Mouse (Mus musculus): ENCODE results near the gene Ccdc66. TPM values are rescaled to one million over a fixed set of nuclear protein-coding genes. Genes with fewer than 3 reads are reported as not detected.

Ccdc66 gene
- polyA plus RNA-seq, 1 experiment from 2014 or later = 15.8 TPM

DNA sequence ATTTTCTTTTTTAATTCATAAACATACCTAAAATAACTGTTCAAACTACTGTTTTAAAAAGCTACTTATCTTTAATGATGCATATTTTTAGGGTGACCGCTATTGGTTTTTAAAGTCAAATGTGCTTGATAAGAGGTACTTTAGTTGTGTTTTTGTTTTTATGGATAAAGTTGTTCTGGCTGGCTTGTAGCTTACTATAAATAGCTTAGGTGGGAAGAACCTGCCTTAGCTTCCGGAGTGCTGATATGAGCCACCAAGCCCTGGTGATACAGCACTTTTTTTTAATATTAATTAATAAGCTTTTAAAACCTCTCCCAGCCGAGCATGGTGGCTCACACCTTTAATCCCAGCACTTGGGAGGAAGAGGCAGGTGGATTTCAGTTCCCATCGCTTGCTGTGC, 61.3 kb downstream of the Ccdc66 start:
- Histone ChIP-seq H3K9ac (ENCODE audit: low read length) (no peak overlapping the region), H3K36me3 (ENCODE audit: control insufficient read depth, insufficient read depth, low read length) (peaks cover 2% of the 10 kb centered on the region; the same call in 1 of the 2 replicates), H3K27me3 (ENCODE audit: control insufficient read depth, insufficient read depth, low read length) (no peaks in the 10 kb centered on the region), H3K27ac (replicated peaks; ENCODE audit: low read depth, low read length) (no peak overlapping the region), H3K4me1 (ENCODE audit: control insufficient read depth, insufficient read depth, low read length) (no peaks in the 10 kb centered on the region), H3K4me2 (ENCODE audit: low read depth, severe bottlenecking) (no peak overlapping the region), H3K4me3 (ENCODE audit: low read depth, low read length) (no peak overlapping the region), H3K9me3 (ENCODE audit: control insufficient read depth, low read length) (no peaks in the 10 kb centered on the region)
- no peak for DNase-seq (ENCODE audit: low spot score)
- no peak for ATAC-seq (ENCODE audit: insufficient number of reproducible peaks, low FRiP score, low TSS enrichment, low read depth)
- 94% methylated on average over 4 of the region's 4 CpGs for whole genome bisulfite sequencing

GRCm38 (mm10) chr14:27444851-27445281, 63.4 kb downstream of the Ccdc66 start:
- Histone ChIP-seq H3K4me1 (ENCODE audit: control insufficient read depth, insufficient read depth, low read length) (no peaks in the 10 kb centered on the region), H3K27me3 (ENCODE audit: control insufficient read depth, insufficient read depth, low read length) (no peaks in the 10 kb centered on the region), H3K36me3 (ENCODE audit: control insufficient read depth, insufficient read depth, low read length) (peaks cover 2% of the 10 kb centered on the region; the same call in 1 of the 2 replicates), H3K4me3 (ENCODE audit: low read depth, low read length) (no peak overlapping the region), H3K9me3 (ENCODE audit: control insufficient read depth, low read length) (no peaks in the 10 kb centered on the region), H3K4me2 (ENCODE audit: low read depth, severe bottlenecking) (no peak overlapping the region), H3K9ac (ENCODE audit: low read length) (no peak overlapping the region), H3K27ac (replicated peaks; ENCODE audit: low read depth, low read length) (no peak overlapping the region)
- WGBS = 93% methylated on average over 2 of the region's 2 CpGs
- DNase-seq (ENCODE audit: low spot score) (no peak), ATAC-seq (ENCODE audit: insufficient number of reproducible peaks, low FRiP score, low TSS enrichment, low read depth) (no peak)

GRCm38 (mm10) chr14:27440921-27441320, 67.3 kb downstream of the Ccdc66 start:
- DNase-seq (ENCODE audit: low spot score) = no peak

DNA sequence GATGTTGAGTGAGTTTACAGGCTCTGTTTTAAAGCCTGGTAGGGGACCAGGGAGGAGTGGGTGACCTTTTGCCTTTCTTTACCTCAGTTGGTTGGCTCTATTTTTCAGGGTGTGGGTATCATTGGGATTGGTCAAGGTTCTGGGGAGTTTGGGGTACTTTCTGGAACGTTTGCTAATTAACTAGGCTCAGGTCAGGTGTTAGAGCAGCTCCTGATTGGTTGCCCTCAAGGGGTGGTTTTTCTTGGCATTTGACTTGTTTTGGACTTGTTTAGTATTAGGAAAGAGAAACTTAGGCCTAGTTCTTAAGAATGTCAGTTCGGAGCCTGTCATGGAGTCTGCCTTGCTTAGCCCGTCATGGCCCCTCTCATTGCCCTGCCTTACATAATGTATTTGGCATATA, 71.4 kb downstream of the Ccdc66 start:
- Histone ChIP-seq H3K4me2 (ENCODE audit: low read depth, severe bottlenecking) (no peak overlapping the region), H3K36me3 (ENCODE audit: control insufficient read depth, insufficient read depth, low read length) (no peaks in the 10 kb centered on the region; the same call in 1 of the 2 replicates), H3K4me1 (ENCODE audit: control insufficient read depth, insufficient read depth, low read length) (no peaks in the 10 kb centered on the region), H3K9ac (ENCODE audit: low read length) (no peak overlapping the region), H3K4me3 (ENCODE audit: low read depth, low read length) (no peak overlapping the region), H3K27ac (replicated peaks; ENCODE audit: low read depth, low read length) (no peak overlapping the region), H3K9me3 (ENCODE audit: control insufficient read depth, low read length) (no peaks in the 10 kb centered on the region), H3K27me3 (ENCODE audit: control insufficient read depth, insufficient read depth, low read length) (no peaks in the 10 kb centered on the region)
- DNase-seq (ENCODE audit: low spot score) = no peak
- no peak for ATAC-seq (ENCODE audit: insufficient number of reproducible peaks, low FRiP score, low TSS enrichment, low read depth)
- 88% methylated on average over 3 of the region's 3 CpGs for WGBS

More at GRCm38 (mm10) chr14:27440921-27441320, 67.3 kb downstream of the Ccdc66 start:
- H3K4me1 ChIP-seq (ENCODE audit: control insufficient read depth, insufficient read depth, low read length) = no peaks in the 10 kb centered on the region
- no peaks in the 10 kb centered on the region for H3K27me3 ChIP-seq (ENCODE audit: control insufficient read depth, insufficient read depth, low read length)
- no peaks in the 10 kb centered on the region; the same call in 1 of the 2 replicates for H3K36me3 ChIP-seq (ENCODE audit: control insufficient read depth, insufficient read depth, low read length)
- H3K4me2 ChIP-seq (ENCODE audit: low read depth, severe bottlenecking) = no peak overlapping the region
- no peak overlapping the region for H3K4me3 ChIP-seq (ENCODE audit: low read depth, low read length)
- H3K27ac ChIP-seq (replicated peaks; ENCODE audit: low read depth, low read length) = no peak overlapping the region
- ATAC-seq (ENCODE audit: insufficient number of reproducible peaks, low FRiP score, low TSS enrichment, low read depth) = no peak
- H3K9me3 ChIP-seq (ENCODE audit: control insufficient read depth, low read length) = no peaks in the 10 kb centered on the region
- no peak overlapping the region for H3K9ac ChIP-seq (ENCODE audit: low read length)

DNA sequence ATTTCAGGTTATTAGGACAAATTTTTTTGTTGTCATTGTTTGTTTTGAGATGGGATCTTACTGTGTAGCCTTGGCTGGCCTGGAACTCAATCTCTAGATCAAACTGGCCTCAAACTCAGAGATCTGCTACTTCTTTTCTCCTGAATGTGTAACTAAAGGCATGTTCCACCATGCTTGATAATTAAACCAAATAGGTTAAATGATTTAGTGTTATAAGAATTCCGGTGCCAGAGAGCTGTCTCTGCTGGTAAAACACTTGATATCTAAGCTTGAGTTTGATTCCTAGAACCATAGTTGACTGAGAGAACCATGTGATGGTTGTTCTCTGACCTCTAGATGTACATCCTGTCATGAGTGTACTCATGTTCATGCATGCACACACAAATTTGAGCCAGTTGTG, 72.1 kb downstream of the Ccdc66 start:
- H3K27me3 ChIP-seq (ENCODE audit: control insufficient read depth, insufficient read depth, low read length) = no peaks in the 10 kb centered on the region
- no peaks in the 10 kb centered on the region; the same call in 1 of the 2 replicates for H3K36me3 ChIP-seq (ENCODE audit: control insufficient read depth, insufficient read depth, low read length)
- WGBS = 95% methylated on average over 1 of the region's 1 CpGs
- no peak overlapping the region for H3K4me2 ChIP-seq (ENCODE audit: low read depth, severe bottlenecking)
- H3K27ac ChIP-seq (replicated peaks; ENCODE audit: low read depth, low read length) = no peak overlapping the region
- H3K9ac ChIP-seq (ENCODE audit: low read length) = no peak overlapping the region
- ATAC-seq (ENCODE audit: insufficient number of reproducible peaks, low FRiP score, low TSS enrichment, low read depth) (no peak), DNase-seq (ENCODE audit: low spot score) (no peak)
- H3K4me3 ChIP-seq (ENCODE audit: low read depth, low read length) = no peak overlapping the region
- no peaks in the 10 kb centered on the region for H3K4me1 ChIP-seq (ENCODE audit: control insufficient read depth, insufficient read depth, low read length)
- H3K9me3 ChIP-seq (ENCODE audit: control insufficient read depth, low read length) = no peaks in the 10 kb centered on the region

- Histone ChIP-seq H3K9ac (ENCODE audit: low read length) (no peak overlapping the region), H3K4me2 (ENCODE audit: low read depth, severe bottlenecking) (no peak overlapping the region), H3K4me3 (ENCODE audit: low read depth, low read length) (no peak overlapping the region), H3K27ac (replicated peaks; ENCODE audit: low read depth, low read length) (no peak overlapping the region), H3K4me1 (ENCODE audit: control insufficient read depth, insufficient read depth, low read length) (no peaks in the 10 kb centered on the region), H3K27me3 (ENCODE audit: control insufficient read depth, insufficient read depth, low read length) (no peaks in the 10 kb centered on the region), H3K36me3 (ENCODE audit: control insufficient read depth, insufficient read depth, low read length) (no peaks in the 10 kb centered on the region; the same call in 1 of the 2 replicates), H3K9me3 (ENCODE audit: control insufficient read depth, low read length) (no peaks in the 10 kb centered on the region; the same call in 1 of the 2 replicates)
- ATAC-seq (ENCODE audit: insufficient number of reproducible peaks, low FRiP score, low TSS enrichment, low read depth) (no peak), DNase-seq (ENCODE audit: low spot score) (no peak)
- WGBS = 99% methylated on average over 2 of the region's 2 CpGs
These were observed 76.2 kb downstream of the Ccdc66 start for GRCm38 (mm10) chr14:27432064-27432463.

Other genes starting within 250 kb of the Ccdc66 start
- gene Fam208a, start 79.6 kb downstream of the Ccdc66 start, polyA plus RNA-seq (2014; fragmentation: Nextera tagmentation; extraction: Ambion mirVana) = 11.7 and 15.2 TPM in 2 replicates
- gene Erc2, start 114.0 kb upstream of the Ccdc66 start, polyA plus RNA-seq (2014; fragmentation: Nextera tagmentation; extraction: Ambion mirVana) = 4.7 and 5.7 TPM in 2 replicates

Data from limb, embryonic 11.5 days (tissue).